Mouse (Mus musculus) lung, adult 2 months (tissue): ENCODE measurements around the gene Itga2b.

Experiments used
- CTCF ChIP-seq: fragments of 200-500 bp; IDR thresholded peaks from 2 replicates; pipeline ENCODE4 v1.5.1; 2011; ENCODE audit warnings: mild to moderate bottlenecking, low read length, control low read depth; ENCODE audit not compliant: insufficient read depth
- POLR2A ChIP-seq: fragments of 200-500 bp; IDR thresholded peaks from 2 replicates; pipeline ENCODE4 v1.6.1; 2011; ENCODE audit warnings: low read depth, mild to moderate bottlenecking, control low read depth, low read length, borderline replicate concordance; ENCODE audit errors: extremely low read depth

DNA sequence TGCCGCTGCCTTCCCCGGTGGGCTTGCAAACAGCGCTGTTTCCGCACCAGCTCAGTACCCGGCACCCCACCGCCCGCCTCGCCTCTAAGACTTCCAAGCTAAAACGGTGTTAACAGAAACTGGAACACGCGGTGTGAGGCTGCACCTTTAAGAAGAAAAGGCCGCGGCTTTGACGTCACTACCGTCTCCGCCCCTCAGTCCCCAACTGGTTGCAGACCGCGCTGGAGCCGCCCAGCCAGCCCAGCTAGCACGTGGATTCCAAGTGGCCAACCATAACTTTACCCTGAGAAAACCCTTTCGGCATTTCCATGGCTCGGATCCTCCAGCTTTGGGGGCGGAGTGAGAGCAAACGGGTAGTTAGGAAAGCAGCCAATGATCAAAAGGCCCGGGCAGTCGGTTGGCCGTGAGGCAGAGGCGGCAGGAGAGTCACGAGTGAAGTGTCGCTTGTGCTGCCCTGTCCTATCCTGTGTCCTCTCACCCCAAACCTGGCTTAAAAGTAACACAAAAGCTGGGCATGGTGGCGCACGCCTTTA lies 61.5 kb downstream of the Itga2b start:
- no peak for TF ChIP-seq CTCF
- peak; percentile 51; the same call in 1 of the 2 replicates for TF ChIP-seq POLR2A
